Mouse (Mus musculus) stomach, embryonic 16.5 days (tissue): ENCODE measurements at regions not wholly inside any gene's neighbourhood (a gene's known extent, or its start where the extent isn't known, plus 50 kb on each side); places are given as distances from the start of the nearest gene placed in this dataset.

ENCODE experiments used
- ATAC-seq: fragments of 200-750 bp; cut with Nextera tagmentation; 2 replicates; pipeline ENCODE4 v1.8.0; 2017; ENCODE audit warnings: moderate number of reproducible peaks, moderate TSS enrichment; ENCODE audit not compliant: insufficient read depth, low FRiP score
- H3K27ac ChIP-seq: fragments of 300-500 bp; sonication (generic); 2 replicates; pipeline ENCODE4 v1.5.1; 2014; ENCODE audit warnings: low read length
- H3K27me3 ChIP-seq: fragments of 300-500 bp; sonication (generic); 2 replicates; pipeline ENCODE4 v1.6.1; 2014; ENCODE audit warnings: low read length, control low read depth, mixed read lengths; ENCODE audit not compliant: control insufficient read depth, insufficient read depth
- H3K36me3 ChIP-seq: fragments of 300-500 bp; sonication (generic); 2 replicates; pipeline ENCODE4 v1.6.1; 2014; ENCODE audit warnings: low read length; ENCODE audit not compliant: control insufficient read depth, insufficient read depth
- H3K4me1 ChIP-seq: fragments of 300-500 bp; sonication (generic); 2 replicates; pipeline ENCODE4 v1.6.1; 2014; ENCODE audit warnings: low read length, control low read depth, mixed read lengths; ENCODE audit not compliant: control insufficient read depth, insufficient read depth
- H3K4me2 ChIP-seq: fragments of 300-500 bp; sonication (generic); 2 replicates; pipeline ENCODE4 v1.6.1; 2014; ENCODE audit warnings: low read depth, low read length, mixed read lengths
- H3K4me3 ChIP-seq: fragments of 300-500 bp; sonication (generic); replicated peaks from 2 replicates; pipeline ENCODE4 v1.5.1; 2014; ENCODE audit warnings: mild to moderate bottlenecking, low read length
- H3K9ac ChIP-seq: fragments of 300-500 bp; sonication (generic); 2 replicates; pipeline ENCODE4 v1.6.1; 2014; ENCODE audit warnings: low read length
- H3K9me3 ChIP-seq: fragments of 300-500 bp; sonication (generic); replicated peaks from 2 replicates; pipeline ENCODE4 v1.6.1; 2016; ENCODE audit warnings: low read length, control low read depth; ENCODE audit not compliant: control insufficient read depth
- WGBS: fragments of 180-500 bp; shearing (Covaris S2); extraction: QIAGEN DNeasy Blood & Tissue Kit; methylation state at CpG from one replicate; pipeline ENCODE4 v1.1.7; 2014; 5-methylcytosine and 5-hydroxymethylcytosine counted together

DNA sequence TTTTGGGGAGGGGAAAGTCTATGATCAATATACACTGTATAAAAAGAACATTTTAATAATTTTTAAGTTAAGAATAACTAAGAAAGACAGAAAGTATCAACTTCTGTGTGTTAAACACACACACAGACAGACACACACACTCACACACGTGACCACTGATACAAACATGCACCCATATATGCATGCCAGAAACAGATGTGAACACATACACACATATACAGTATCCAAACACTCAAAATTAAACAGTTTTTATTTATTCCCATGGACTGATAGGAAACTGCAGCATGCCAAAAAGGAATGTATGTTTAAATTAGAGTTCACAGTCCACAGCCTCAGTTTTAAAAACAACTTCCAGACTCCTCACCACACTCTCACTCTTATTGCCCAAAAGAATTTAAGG is 203.4 kb upstream of the Tbl1x start:
- no peaks in the 10 kb centered on the region for H3K36me3 ChIP-seq
- no peak overlapping the region for H3K27ac ChIP-seq
- no peak for ATAC-seq
- no peak overlapping the region for H3K4me2 ChIP-seq
- no peaks in the 10 kb centered on the region for H3K9me3 ChIP-seq
- 45% methylated on average over 1 of the region's 1 CpGs for WGBS
- no peak overlapping the region for H3K4me3 ChIP-seq
- no peaks in the 10 kb centered on the region for H3K27me3 ChIP-seq
- H3K9ac ChIP-seq, result no peak overlapping the region
- no peaks in the 10 kb centered on the region for H3K4me1 ChIP-seq

DNA sequence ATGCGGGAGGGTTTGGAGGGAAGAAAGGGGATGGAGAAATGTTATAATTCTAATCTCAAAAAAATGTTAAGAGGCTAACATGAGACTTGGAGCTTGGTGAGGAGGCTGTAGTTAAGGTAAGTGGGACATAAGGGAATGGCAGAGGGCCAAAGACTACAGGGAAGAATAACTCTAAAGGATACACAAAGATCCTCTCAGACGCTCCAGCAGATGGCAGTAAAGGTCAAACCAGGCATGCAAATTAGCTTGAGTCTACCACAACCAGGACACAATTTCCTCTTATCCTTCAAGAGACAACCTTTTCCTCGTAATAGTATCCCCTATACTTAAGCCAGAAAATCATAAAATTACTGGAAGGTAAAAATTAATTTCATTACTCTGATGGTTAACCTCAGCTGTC is 196.4 kb upstream of the Tbl1x start:
- Histone ChIP-seq H3K4me1 (no peaks in the 10 kb centered on the region), H3K9me3 (no peaks in the 10 kb centered on the region), H3K27me3 (no peaks in the 10 kb centered on the region), H3K27ac (no peak overlapping the region), H3K4me2 (no peak overlapping the region), H3K36me3 (no peaks in the 10 kb centered on the region), H3K9ac (no peak overlapping the region), H3K4me3 (no peak overlapping the region)
- ATAC-seq, result no peak
- 59% methylated on average over 3 of the region's 3 CpGs for WGBS

DNA sequence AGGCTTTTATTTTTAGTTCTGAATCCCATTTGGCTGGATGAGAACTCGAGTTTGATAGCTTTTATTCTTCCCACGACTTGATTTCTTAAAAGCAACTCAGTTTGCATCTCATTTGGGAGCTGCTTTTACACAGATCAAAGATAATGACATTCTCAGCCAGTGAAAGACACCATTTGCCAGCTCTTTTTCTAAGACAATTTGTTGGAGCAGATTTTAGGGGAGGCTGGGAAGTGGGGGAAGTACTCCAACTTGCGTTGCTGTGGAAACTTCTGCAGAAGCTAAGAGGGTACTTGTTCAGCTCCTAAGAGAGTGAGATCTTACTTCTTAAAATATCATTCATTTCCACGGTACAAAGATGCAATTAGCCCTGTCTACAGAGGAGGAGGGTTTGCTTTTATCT is 187.2 kb upstream of the Tbl1x start:
- H3K4me1 ChIP-seq, result no peaks in the 10 kb centered on the region
- no peak overlapping the region for H3K9ac ChIP-seq
- no peak for ATAC-seq
- no peak overlapping the region for H3K27ac ChIP-seq
- no peak overlapping the region for H3K4me3 ChIP-seq
- no peaks in the 10 kb centered on the region for H3K27me3 ChIP-seq
- no peaks in the 10 kb centered on the region for H3K36me3 ChIP-seq
- H3K9me3 ChIP-seq, result no peaks in the 10 kb centered on the region
- 45% methylated on average over 4 of the region's 4 CpGs for WGBS
- no peak overlapping the region for H3K4me2 ChIP-seq

DNA sequence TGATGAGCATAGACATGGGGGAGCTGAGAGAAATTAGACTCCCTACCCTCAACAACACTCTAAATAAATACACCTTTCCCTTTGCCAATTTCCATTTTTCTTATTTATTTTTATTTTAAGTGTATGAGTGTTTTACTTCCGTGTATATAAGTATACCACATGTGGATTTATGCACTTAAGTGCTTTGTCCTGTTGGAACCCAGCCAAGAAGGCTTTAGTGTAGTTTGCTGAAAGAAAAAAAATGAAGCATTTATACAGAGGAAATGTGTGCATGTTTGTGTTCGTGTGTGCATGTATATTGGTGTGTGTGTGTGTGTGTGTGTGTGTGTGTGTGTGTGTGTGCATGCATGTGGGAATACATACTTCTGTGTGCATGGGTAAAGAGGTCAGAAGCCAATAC is 157.6 kb upstream of the Tbl1x start:
- H3K9ac ChIP-seq, result no peak overlapping the region
- no peak for ATAC-seq
- H3K4me3 ChIP-seq, result no peak overlapping the region
- H3K4me1 ChIP-seq, result no peaks in the 10 kb centered on the region
- H3K27me3 ChIP-seq, result no peaks in the 10 kb centered on the region
- WGBS, result 25% methylated on average over 2 of the region's 2 CpGs
- H3K9me3 ChIP-seq, result no peaks in the 10 kb centered on the region
- H3K36me3 ChIP-seq, result no peaks in the 10 kb centered on the region
- no peak overlapping the region for H3K27ac ChIP-seq
- no peak overlapping the region for H3K4me2 ChIP-seq

DNA sequence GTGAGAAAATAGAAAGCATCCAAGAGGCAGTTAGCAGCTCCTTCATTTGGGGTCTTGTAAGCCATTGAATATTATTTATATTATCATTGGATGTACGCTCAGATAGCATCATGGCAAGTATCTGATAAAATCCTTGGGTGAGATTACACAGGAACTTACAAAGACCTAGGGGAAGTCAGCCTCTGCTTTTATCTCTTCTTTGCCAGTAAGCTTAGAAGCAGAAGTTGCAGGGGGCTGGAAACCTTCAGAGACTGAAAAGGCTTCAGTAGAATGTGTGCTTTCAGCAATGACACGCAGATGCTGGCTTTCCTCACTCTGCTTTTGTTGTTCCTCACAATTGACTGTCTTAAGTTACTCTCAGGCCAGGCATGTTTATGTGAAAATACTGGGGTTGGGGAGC is 150.3 kb upstream of the Tbl1x start:
- H3K36me3 ChIP-seq, result no peaks in the 10 kb centered on the region
- no peaks in the 10 kb centered on the region for H3K27me3 ChIP-seq
- no peak overlapping the region for H3K4me2 ChIP-seq
- H3K27ac ChIP-seq, result no peak overlapping the region
- no peak overlapping the region for H3K9ac ChIP-seq
- no peaks in the 10 kb centered on the region for H3K9me3 ChIP-seq
- ATAC-seq, result no peak
- no peaks in the 10 kb centered on the region for H3K4me1 ChIP-seq
- WGBS, result 47% methylated on average over 2 of the region's 2 CpGs
- H3K4me3 ChIP-seq, result no peak overlapping the region

DNA sequence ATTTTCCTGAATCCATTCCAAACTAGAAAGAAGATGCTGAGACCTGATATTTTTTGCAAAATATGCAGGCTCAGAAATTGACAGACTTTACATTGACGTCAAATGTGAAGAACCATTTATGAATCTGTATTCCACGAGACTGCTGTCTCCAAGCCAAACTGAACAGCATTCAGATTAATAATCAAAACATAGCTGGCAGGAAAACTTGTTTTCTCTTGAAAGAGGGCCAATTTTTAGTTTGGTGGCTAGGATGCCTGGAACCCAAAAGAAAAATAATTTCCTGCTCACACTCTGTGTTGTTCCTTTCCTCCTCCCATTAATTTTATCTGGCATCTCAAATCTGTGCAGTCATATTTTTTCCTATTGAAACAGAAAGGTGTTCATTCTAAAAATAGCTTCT is 149.7 kb upstream of the Tbl1x start:
- no peaks in the 10 kb centered on the region for H3K4me1 ChIP-seq
- H3K36me3 ChIP-seq, result no peaks in the 10 kb centered on the region
- no peak overlapping the region for H3K4me3 ChIP-seq
- H3K27me3 ChIP-seq, result no peaks in the 10 kb centered on the region
- ATAC-seq, result no peak
- H3K9ac ChIP-seq, result no peak overlapping the region
- WGBS, result 40% methylated on average over 2 of the region's 2 CpGs
- no peak overlapping the region for H3K27ac ChIP-seq
- H3K4me2 ChIP-seq, result no peak overlapping the region
- H3K9me3 ChIP-seq, result no peaks in the 10 kb centered on the region

DNA sequence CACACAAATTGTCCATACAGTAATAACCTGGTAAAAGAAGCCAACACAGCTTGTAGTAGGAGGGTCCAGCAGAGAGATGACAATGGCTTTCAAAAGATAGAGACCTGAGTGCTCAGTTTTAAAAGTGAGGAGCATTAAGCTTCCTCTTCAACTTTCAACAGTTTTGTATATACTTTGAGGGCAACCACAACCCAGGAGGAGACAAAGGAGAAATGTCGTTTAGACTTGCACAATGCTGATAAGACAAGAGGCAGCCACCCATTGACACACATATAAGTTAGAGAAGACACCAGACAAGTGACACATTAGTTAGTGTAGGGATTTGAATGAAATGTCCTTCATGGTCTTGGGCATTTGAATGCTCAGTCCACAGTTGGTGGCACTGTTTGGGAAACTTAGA is 147.2 kb upstream of the Tbl1x start:
- Histone ChIP-seq H3K36me3 (no peaks in the 10 kb centered on the region), H3K4me3 (no peak overlapping the region), H3K27me3 (no peaks in the 10 kb centered on the region), H3K4me1 (no peaks in the 10 kb centered on the region), H3K9ac (no peak overlapping the region), H3K9me3 (no peaks in the 10 kb centered on the region), H3K4me2 (no peak overlapping the region), H3K27ac (no peak overlapping the region)
- whole genome bisulfite sequencing, result 45% methylated on average over 1 of the region's 1 CpGs
- ATAC-seq, result no peak

DNA sequence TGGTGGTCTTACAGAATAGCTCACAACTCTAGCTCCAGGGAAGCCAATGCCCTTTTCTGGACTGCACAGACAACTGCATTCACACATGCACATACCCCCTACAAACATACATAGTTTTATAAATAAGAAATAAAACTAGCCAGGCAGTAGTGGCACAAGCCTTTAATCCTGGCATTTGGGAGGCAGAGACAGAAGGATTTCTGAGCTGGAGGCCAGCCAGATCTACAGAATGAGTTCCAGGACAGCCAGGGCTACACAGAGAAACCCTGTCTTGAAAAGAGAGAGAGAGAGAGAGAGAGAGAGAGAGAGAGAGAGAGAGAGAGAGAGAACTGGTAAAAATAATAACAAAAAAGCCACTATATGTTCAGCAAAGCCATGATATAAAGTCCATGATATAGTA is 143.5 kb upstream of the Tbl1x start:
- ATAC-seq, result no peak
- Histone ChIP-seq H3K4me1 (no peaks in the 10 kb centered on the region), H3K36me3 (no peaks in the 10 kb centered on the region), H3K9me3 (no peaks in the 10 kb centered on the region), H3K9ac (no peak overlapping the region), H3K27me3 (no peaks in the 10 kb centered on the region), H3K27ac (no peak overlapping the region), H3K4me2 (no peak overlapping the region), H3K4me3 (no peak overlapping the region)

DNA sequence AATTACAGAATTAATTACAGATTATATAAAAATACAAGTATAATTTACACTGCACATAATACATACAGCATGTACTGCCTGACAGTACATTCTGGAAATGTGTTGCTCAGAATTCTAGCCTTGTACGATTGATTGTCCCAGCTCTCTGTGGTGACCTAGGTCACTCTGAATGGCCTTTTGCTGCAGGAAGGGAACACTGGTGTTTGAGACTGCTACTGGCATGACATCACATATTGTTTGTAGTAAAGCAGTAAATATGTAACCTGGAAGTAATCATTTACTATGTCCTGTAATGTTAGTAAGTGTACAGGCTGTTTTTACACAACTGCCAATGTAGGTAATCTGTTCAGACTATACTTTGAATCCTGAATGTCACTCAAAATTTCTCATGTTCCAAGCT is 123.5 kb upstream of the Tbl1x start:
- ATAC-seq, result no peak
- no peaks in the 10 kb centered on the region for H3K9me3 ChIP-seq
- no peak overlapping the region for H3K9ac ChIP-seq
- H3K4me1 ChIP-seq, result no peaks in the 10 kb centered on the region
- H3K4me3 ChIP-seq, result no peak overlapping the region
- WGBS, result 66% methylated on average over 1 of the region's 1 CpGs
- H3K27me3 ChIP-seq, result no peaks in the 10 kb centered on the region
- no peaks in the 10 kb centered on the region for H3K36me3 ChIP-seq
- no peak overlapping the region for H3K27ac ChIP-seq
- H3K4me2 ChIP-seq, result no peak overlapping the region

DNA sequence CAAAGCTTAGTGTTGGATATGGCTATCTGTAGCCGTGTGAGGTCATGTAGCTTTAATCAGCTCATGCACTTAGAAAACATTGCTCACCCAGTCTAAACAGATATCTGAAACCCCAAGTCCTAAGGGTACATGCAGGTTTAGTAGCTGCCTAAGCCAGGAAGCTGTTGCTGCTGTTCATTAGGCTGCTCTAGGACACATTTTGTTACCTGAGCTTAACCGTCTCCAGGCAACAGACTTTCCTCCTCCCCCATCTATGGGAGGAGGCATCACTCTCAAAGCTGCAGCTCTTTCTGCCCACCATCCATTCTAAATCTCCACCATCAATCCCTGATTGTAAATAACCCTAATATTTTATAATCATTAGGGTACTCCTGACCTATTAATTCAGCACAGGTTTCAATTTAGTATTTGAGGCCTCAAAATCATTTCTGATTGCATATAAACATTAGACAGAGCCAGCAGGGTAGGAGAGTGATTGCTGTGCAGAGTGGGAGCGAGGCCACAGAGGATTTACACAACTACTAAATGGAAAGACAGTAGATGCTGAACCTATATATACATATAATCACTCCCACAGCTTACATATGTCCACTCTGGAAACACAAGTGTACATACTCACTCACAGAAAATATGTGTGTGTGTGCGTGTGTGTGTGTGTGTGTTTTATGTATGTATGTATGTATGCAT is 118.9 kb upstream of the Tbl1x start:
- H3K9me3 ChIP-seq, result no peaks in the 10 kb centered on the region
- no peak overlapping the region for H3K9ac ChIP-seq
- H3K4me1 ChIP-seq, result no peaks in the 10 kb centered on the region
- no peaks in the 10 kb centered on the region for H3K27me3 ChIP-seq
- no peak overlapping the region for H3K4me3 ChIP-seq
- no peak overlapping the region for H3K27ac ChIP-seq
- WGBS, result 64% methylated on average over 4 of the region's 4 CpGs
- H3K36me3 ChIP-seq, result no peaks in the 10 kb centered on the region
- ATAC-seq, result no peak
- H3K4me2 ChIP-seq, result no peak overlapping the region
